Comparison of ENCODE assay signal across 8 mouse cellular contexts in the genomic region with DNA sequence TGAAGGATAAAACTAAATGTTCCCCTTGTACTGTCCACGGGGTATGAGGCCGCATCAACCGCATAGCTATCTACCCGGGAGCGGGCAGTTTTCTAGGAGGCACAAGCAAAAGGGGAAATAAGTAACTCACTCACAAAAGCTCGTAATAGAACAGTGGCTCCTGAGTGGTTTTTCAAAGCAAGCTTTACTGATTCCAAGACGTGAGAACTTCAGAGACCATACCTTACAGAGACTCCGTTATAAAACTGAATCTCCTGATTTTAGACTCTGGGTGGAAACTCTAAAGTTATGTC. TPM values are rescaled to one million over a fixed set of nuclear protein-coding genes. Genes with fewer than 3 reads are reported as not detected.
DNase-seq lines count a peak whose midpoint lies in the region; ATAC-seq and TF ChIP-seq lines count a peak whose summit lies in the region.

No protein-coding gene starts in this region.

- no peak for TF ChIP-seq CTCF in cortical plate, adult 2 months (IDR thresholded peaks at IDR 0.05; ENCODE audit: extremely low read depth, insufficient read depth, low read length)

- no peak overlapping the region; the same call in 1 of the 2 replicates for H3K27ac ChIP-seq in kidney, embryonic 16.5 days (ENCODE audit: low read length)
- H3K27ac ChIP-seq in cortical plate, adult 2 months (ENCODE audit: insufficient read depth, low read length), result no peak overlapping the region
- no peak overlapping the region for H3K27ac ChIP-seq in limb, embryonic 10.5 days
- H3K27ac ChIP-seq in neural tube, embryonic 12.5 days, result no peak overlapping the region

- no peaks in the 10 kb centered on the region for H3K36me3 ChIP-seq in kidney, embryonic 16.5 days (ENCODE audit: insufficient read depth, low read length)
- 0 out of 2 replicates have a peak, but pooled peaks cover 2% of the 10 kb centered on the region for H3K36me3 ChIP-seq in limb, embryonic 10.5 days
- H3K36me3 ChIP-seq in neural tube, embryonic 12.5 days, result no peaks in the 10 kb centered on the region

- H3K4me2 ChIP-seq in kidney, embryonic 16.5 days (replicated peaks; ENCODE audit: low read depth, low read length), result peak overlapping the region; percentile 87
- peak overlapping the region; percentile 71 for H3K4me2 ChIP-seq in neural tube, embryonic 12.5 days (replicated peaks)

- no peak for DNase-seq in kidney, adult 11 months
- DNase-seq in limb, embryonic 10.5 days (ENCODE audit: low spot score), result no peak
- no peak for DNase-seq in layer of hippocampus, postnatal 14 days (ENCODE audit: low spot score in 2 of 2)
- DNase-seq in cerebellum, adult 9-10 months, result no peak
- no peak for DNase-seq in cerebellum, adult 18-20 months

- no peak for ATAC-seq in kidney, embryonic 16.5 days (ENCODE audit: low FRiP score, low TSS enrichment)
- no peak for ATAC-seq in neural tube, embryonic 12.5 days (ENCODE audit: low FRiP score, low read depth)

- no peak overlapping the region; the same call in 1 of the 2 replicates for H3K4me3 ChIP-seq in kidney, embryonic 16.5 days (ENCODE audit: low read length)
- H3K4me3 ChIP-seq in cortical plate, adult 2 months (ENCODE audit: insufficient read depth, low read length), result peak overlapping the region; percentile 61; the same call in 1 of the 2 replicates
- peak overlapping the region; percentile 90; the same call in 1 of the 2 replicates for H3K4me3 ChIP-seq in limb, embryonic 10.5 days
- H3K4me3 ChIP-seq in neural tube, embryonic 12.5 days, result no peak overlapping the region

- H3K9me3 ChIP-seq in kidney, embryonic 16.5 days (ENCODE audit: low read length), result no peaks in the 10 kb centered on the region
- no peaks in the 10 kb centered on the region for H3K9me3 ChIP-seq in limb, embryonic 10.5 days (replicated peaks)
- no peaks in the 10 kb centered on the region for H3K9me3 ChIP-seq in neural tube, embryonic 12.5 days

- no peaks in the 10 kb centered on the region for H3K27me3 ChIP-seq in kidney, embryonic 16.5 days (ENCODE audit: insufficient read depth, low read length)
- H3K27me3 ChIP-seq in limb, embryonic 10.5 days (ENCODE audit: low read depth, poor library complexity, severe bottlenecking), result no peaks in the 10 kb centered on the region
- H3K27me3 ChIP-seq in neural tube, embryonic 12.5 days (replicated peaks), result no peaks in the 10 kb centered on the region

- TF ChIP-seq POLR2A in cortical plate, adult 2 months (IDR thresholded peaks at IDR 0.05; ENCODE audit: extremely low read depth, insufficient read depth, low read length), result no peak

- H3K9ac ChIP-seq in kidney, embryonic 16.5 days (replicated peaks; ENCODE audit: low read length), result no peak overlapping the region; the same call in 1 of the 2 replicates
- peak overlapping the region; percentile 73; the same call in 1 of the 2 replicates for H3K9ac ChIP-seq in neural tube, embryonic 12.5 days

- 64% methylated on average over 8 of the region's 8 CpGs for WGBS in kidney, embryonic 16.5 days
- 84% methylated on average over 8 of the region's 8 CpGs for WGBS in limb, embryonic 10.5 days
- 83% methylated on average over 8 of the region's 8 CpGs for WGBS in neural tube, embryonic 12.5 days

- H3K4me1 ChIP-seq in kidney, embryonic 16.5 days (ENCODE audit: insufficient read depth, low read length), result peaks cover 35% of the 10 kb centered on the region
- peaks cover 6% of the 10 kb centered on the region for H3K4me1 ChIP-seq in cortical plate, adult 2 months (ENCODE audit: control insufficient read depth, insufficient read depth, low read length)
- peaks cover 23% of the 10 kb centered on the region for H3K4me1 ChIP-seq in limb, embryonic 10.5 days
- peaks cover 22% of the 10 kb centered on the region for H3K4me1 ChIP-seq in neural tube, embryonic 12.5 days

RNA-seq across cellular contexts. Expression of a gene that starts 1.6 kb away (rescaled TPM):
- polyA plus RNA-seq in kidney, embryonic 16.5 days (2015; fragmentation: Nextera tagmentation; extraction: Ambion mirVana), result 58.0 and 58.3 TPM in 2 replicates
- polyA plus RNA-seq in cortical plate, adult 2 months (2012; rRNA removed), result 43.5 and 50.2 TPM in 2 replicates
- 40.5 and 57.5 TPM in 2 replicates for polyA plus RNA-seq in limb, embryonic 10.5 days (2016; fragmentation: Nextera tagmentation; extraction: Ambion mirVana)
- polyA plus RNA-seq in neural tube, embryonic 12.5 days (2016; fragmentation: Nextera tagmentation; extraction: Ambion mirVana), result 88.6 and 96.6 TPM in 2 replicates
- 100 to 1,000 TPM; 117 TPM for total RNA-seq in layer of hippocampus, postnatal 14 days (2021)

RNA-seq across cellular contexts. Expression of a gene that starts 49.4 kb away (rescaled TPM):
- polyA plus RNA-seq in kidney, embryonic 16.5 days (2015; fragmentation: Nextera tagmentation; extraction: Ambion mirVana), result 0.82 and 1.2 TPM in 2 replicates
- polyA plus RNA-seq in cortical plate, adult 2 months (2012; rRNA removed), result 0.49 and 0.50 TPM in 2 replicates
- 0.49 and 0.51 TPM in 2 replicates for polyA plus RNA-seq in limb, embryonic 10.5 days (2016; fragmentation: Nextera tagmentation; extraction: Ambion mirVana)
- 0.84 and 1.4 TPM in 2 replicates for polyA plus RNA-seq in neural tube, embryonic 12.5 days (2016; fragmentation: Nextera tagmentation; extraction: Ambion mirVana)
- total RNA-seq in layer of hippocampus, postnatal 14 days (2021), result 1 to 10 TPM; 3.6 to 4.6 TPM

RNA-seq across cellular contexts. Expression of a gene that starts 51.9 kb away (rescaled TPM):
- 216 and 222 TPM in 2 replicates for polyA plus RNA-seq in kidney, embryonic 16.5 days (2015; fragmentation: Nextera tagmentation; extraction: Ambion mirVana)
- polyA plus RNA-seq in cortical plate, adult 2 months (2012; rRNA removed), result 114 and 115 TPM in 2 replicates
- 202 and 206 TPM in 2 replicates for polyA plus RNA-seq in limb, embryonic 10.5 days (2016; fragmentation: Nextera tagmentation; extraction: Ambion mirVana)
- polyA plus RNA-seq in neural tube, embryonic 12.5 days (2016; fragmentation: Nextera tagmentation; extraction: Ambion mirVana), result 183 and 190 TPM in 2 replicates
- 100 to 1,000 TPM; 170 to 172 TPM for total RNA-seq in layer of hippocampus, postnatal 14 days (2021)

Comparison
In these comparisons a context has a peak if more than half of its experiments do, and no peak if none do; other contexts are left out.
1. H3K4me3 ChIP-seq: peak in cortical plate, adult 2 months (single experiment) and limb, embryonic 10.5 days (single experiment); none in kidney, embryonic 16.5 days (single experiment) and neural tube, embryonic 12.5 days (single experiment).